Mouse (Mus musculus) liver, adult 2 months (tissue): ENCODE data around the gene Espn. TPM values are rescaled to one million over a fixed set of nuclear protein-coding genes. Genes with fewer than 3 reads are reported as not detected.
A peak's percentile ranks its signal among the peaks of the same experiment; 100 is the strongest.

Experiments used
- DNase-seq: peaks from one replicate; pipeline ENCODE4 v3.0.0-alpha.2; 2011; ENCODE audit warnings: low read depth, low spot score; ENCODE audit errors: extremely low read depth
- H3K27ac ChIP-seq: fragments of 200-500 bp; replicated peaks from 2 replicates; pipeline ENCODE4 v1.5.1; 2012; ENCODE audit warnings: low read depth, mild to moderate bottlenecking, control low read depth, inconsistent platforms, low read length; ENCODE audit not compliant: insufficient read depth
- H3K27me3 ChIP-seq: fragments of 200-500 bp; 2 replicates; pipeline ENCODE4 v1.6.1; 2012; ENCODE audit warnings: mild to moderate bottlenecking, moderate library complexity, low read length, inconsistent platforms; ENCODE audit not compliant: control insufficient read depth, insufficient read depth
- H3K36me3 ChIP-seq: fragments of 200-500 bp; 2 replicates; pipeline ENCODE4 v1.6.1; 2012; ENCODE audit warnings: low read length, inconsistent platforms; ENCODE audit not compliant: control insufficient read depth, insufficient read depth
- H3K4me1 ChIP-seq: fragments of 200-500 bp; 2 replicates; pipeline ENCODE4 v1.6.1; 2011; ENCODE audit warnings: low read length; ENCODE audit not compliant: control insufficient read depth, insufficient read depth
- H3K4me3 ChIP-seq: fragments of 200-500 bp; 2 replicates; pipeline ENCODE4 v1.5.1; 2011; ENCODE audit warnings: low read depth, mild to moderate bottlenecking, control low read depth, low read length, moderate library complexity; ENCODE audit not compliant: insufficient read depth
- H3K79me2 ChIP-seq: fragments of 200-500 bp; 2 replicates; pipeline ENCODE4 v1.6.1; 2012; ENCODE audit warnings: inconsistent platforms, mild to moderate bottlenecking, low read length, moderate library complexity; ENCODE audit not compliant: control insufficient read depth, insufficient read depth
- H3K9ac ChIP-seq: fragments of 200-500 bp; 2 replicates; pipeline ENCODE4 v1.6.1; 2012; ENCODE audit warnings: low read depth, mild to moderate bottlenecking, control low read depth, inconsistent platforms, low read length
- CTCF ChIP-seq: fragments of 200-500 bp; IDR thresholded peaks from 2 replicates; pipeline ENCODE4 v1.5.1; 2011; ENCODE audit warnings: low read depth, low read length, control low read depth
- POLR2A ChIP-seq: fragments of 200-500 bp; IDR thresholded peaks from 2 replicates; pipeline ENCODE4 v1.6.1; 2011; ENCODE audit warnings: low read length, control low read depth; ENCODE audit not compliant: insufficient read depth; ENCODE audit errors: extremely low read depth
- WGBS: fragments of 180-500 bp; shearing (Covaris S2); methylation state at CpG from one replicate; pipeline ENCODE4 v1.1.7; 2018; 5-methylcytosine and 5-hydroxymethylcytosine counted together
- polyA plus RNA-seq: library from polyadenylated mRNA; depleted of rRNA; stranded (reverse); fragments of >200 nt; gene quantifications from 2 replicates; pipeline ENCODE4 v1.2.3, GENCODE M21; 2012
- total RNA-seq: library from RNA; depleted of rRNA; stranded (reverse); fragments of >200 nt; gene quantifications from 2 replicates; pipeline ENCODE4 v1.2.3, GENCODE M21; 2014

The Espn gene
- total and polyA plus RNA-seq, 2 experiments: 0.28 to 1.4 TPM

DNA sequence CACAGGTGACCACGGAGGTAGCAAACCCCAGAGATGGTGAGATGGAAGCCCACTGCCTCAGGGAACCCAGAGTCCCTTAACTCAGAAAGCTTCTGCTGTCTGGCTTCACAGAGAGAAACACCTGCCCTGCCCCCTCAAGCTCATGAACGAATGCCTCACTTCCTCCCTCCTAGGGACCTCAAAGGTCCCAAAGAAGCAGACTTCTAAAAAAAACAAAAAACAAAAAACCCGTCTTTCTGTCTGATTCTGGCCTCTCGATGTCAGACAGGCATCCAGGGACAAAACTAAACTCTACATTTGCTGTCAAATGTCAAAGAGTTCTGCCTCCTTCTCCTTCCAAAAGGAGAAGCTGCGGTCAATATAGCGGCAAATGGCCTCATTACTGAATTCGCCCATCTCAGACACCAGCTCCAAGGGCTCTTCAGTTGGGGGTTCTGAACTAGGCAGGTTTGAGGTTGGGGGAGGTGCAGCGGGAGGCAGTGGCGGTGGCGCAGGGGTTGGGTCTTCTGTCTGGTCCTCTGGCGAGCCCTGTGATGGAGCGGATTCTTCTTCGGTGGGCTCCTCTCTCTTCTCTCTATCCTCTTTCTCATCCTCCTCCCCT, 27.7 kb downstream of the Espn start:
- no peaks in the 10 kb centered on the region for H3K36me3 ChIP-seq
- WGBS: 57% methylated on average over 13 of the region's 13 CpGs
- no peak for DNase-seq
- H3K27me3 ChIP-seq: peaks cover 28% of the 10 kb centered on the region
- no peaks in the 10 kb centered on the region for H3K79me2 ChIP-seq
- no peaks in the 10 kb centered on the region for H3K4me1 ChIP-seq
- no peak overlapping the region for H3K4me3 ChIP-seq
- TF ChIP-seq POLR2A (no peak), CTCF (no peak)
- no peak overlapping the region for H3K27ac ChIP-seq
- no peak overlapping the region for H3K9ac ChIP-seq

- WGBS: 7% methylated on average over 12 of the region's 12 CpGs
- no peak for TF ChIP-seq POLR2A
- no peaks in the 10 kb centered on the region for H3K79me2 ChIP-seq
- no peak overlapping the region for H3K4me3 ChIP-seq
- no peak for DNase-seq
- H3K27ac ChIP-seq: no peak overlapping the region
- no peak overlapping the region for H3K9ac ChIP-seq
- peaks cover 24% of the 10 kb centered on the region for H3K27me3 ChIP-seq
- no peaks in the 10 kb centered on the region for H3K4me1 ChIP-seq
- no peaks in the 10 kb centered on the region for H3K36me3 ChIP-seq
Measured at GRCm38 (mm10) chr4:152121183-152121505, 31.0 kb downstream of the Espn start.

- H3K27me3 ChIP-seq: peaks cover 19% of the 10 kb centered on the region
- no peak overlapping the region for H3K27ac ChIP-seq
- DNase-seq: no peak
Measured at GRCm38 (mm10) chr4:152120311-152121182, 31.6 kb downstream of the Espn start.

GRCm38 (mm10) chr4:152119396-152120292, 32.5 kb downstream of the Espn start:
- no peaks in the 10 kb centered on the region for H3K79me2 ChIP-seq
- no peak for TF ChIP-seq POLR2A
- TF ChIP-seq CTCF: peak; percentile 55
- H3K4me3 ChIP-seq: no peak overlapping the region
- H3K9ac ChIP-seq: no peak overlapping the region
- DNase-seq: no peak
- H3K27me3 ChIP-seq: peaks cover 19% of the 10 kb centered on the region
- no peak overlapping the region for H3K27ac ChIP-seq
- H3K36me3 ChIP-seq: no peaks in the 10 kb centered on the region
- 20% methylated on average over 39 of the region's 39 CpGs for WGBS
- H3K4me1 ChIP-seq: no peaks in the 10 kb centered on the region

More at GRCm38 (mm10) chr4:152120311-152121182, 31.6 kb downstream of the Espn start:
- no peaks in the 10 kb centered on the region for H3K79me2 ChIP-seq
- no peak overlapping the region for H3K9ac ChIP-seq
- TF ChIP-seq CTCF: no peak
- TF ChIP-seq POLR2A: no peak
- 9% methylated on average over 31 of the region's 31 CpGs for WGBS
- no peaks in the 10 kb centered on the region for H3K36me3 ChIP-seq
- no peak overlapping the region for H3K4me3 ChIP-seq
- no peaks in the 10 kb centered on the region for H3K4me1 ChIP-seq

DNA sequence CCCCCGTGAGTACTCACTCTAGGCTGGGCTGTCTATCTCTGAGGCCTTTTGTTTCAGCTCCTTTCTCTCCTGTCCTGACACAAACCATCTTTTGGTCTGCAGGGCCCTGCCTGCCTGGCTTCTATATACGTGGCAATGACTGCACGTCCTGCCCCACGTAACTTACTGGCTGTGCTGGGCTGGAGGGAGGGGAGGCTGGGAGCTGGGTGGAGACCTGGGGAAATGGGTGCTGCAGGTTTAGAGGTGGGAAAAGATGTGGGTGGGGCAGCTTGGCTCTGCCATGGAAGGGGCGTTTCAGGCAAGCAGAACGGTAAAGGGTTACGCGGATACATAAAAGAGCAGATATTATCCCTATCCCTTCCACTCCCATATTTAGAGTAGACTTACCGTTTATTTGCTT, 34.6 kb downstream of the Espn start:
- 81% methylated on average over 9 of the region's 9 CpGs for WGBS
- H3K9ac ChIP-seq: no peak overlapping the region
- DNase-seq: no peak
- H3K4me3 ChIP-seq: no peak overlapping the region
- 0 out of 2 replicates have a peak, but pooled peaks cover 2% of the 10 kb centered on the region for H3K36me3 ChIP-seq
- no peaks in the 10 kb centered on the region for H3K4me1 ChIP-seq
- peaks cover 19% of the 10 kb centered on the region for H3K27me3 ChIP-seq
- TF ChIP-seq POLR2A: no peak
- TF ChIP-seq CTCF: no peak
- H3K27ac ChIP-seq: no peak overlapping the region
- no peaks in the 10 kb centered on the region for H3K79me2 ChIP-seq
